Mouse (Mus musculus): Measurements from ENCODE around the gene Ispd. TPM values are rescaled to one million over a fixed set of nuclear protein-coding genes. Genes with fewer than 3 reads are reported as not detected.

Ispd gene
- polyA plus RNA-seq, 1 experiment from 2014 or later = 16.4 TPM

GRCm38 (mm10) chr12:36386991-36387390, 5.7 kb downstream of the Ispd start:
- 0 out of 2 replicates have a peak, but pooled peaks cover 5% of the 10 kb centered on the region for H3K4me1 ChIP-seq
- H3K27me3 ChIP-seq = no peaks in the 10 kb centered on the region
- no peak overlapping the region for H3K27ac ChIP-seq
- ATAC-seq (ENCODE audit: borderline replicate concordance, extremely low read depth, low FRiP score, low TSS enrichment) = no peak
- H3K4me2 ChIP-seq = no peak overlapping the region
- H3K4me3 ChIP-seq = no peak overlapping the region
- H3K36me3 ChIP-seq = no peaks in the 10 kb centered on the region
- no peak overlapping the region for H3K9ac ChIP-seq
- 83% methylated on average over 4 of the region's 4 CpGs for WGBS
- no peaks in the 10 kb centered on the region for H3K9me3 ChIP-seq

- Histone ChIP-seq H3K9ac (no peak overlapping the region), H3K27me3 (no peaks in the 10 kb centered on the region), H3K36me3 (no peaks in the 10 kb centered on the region), H3K9me3 (no peaks in the 10 kb centered on the region), H3K4me1 (peaks cover 3% of the 10 kb centered on the region; the same call in 1 of the 2 replicates), H3K4me3 (no peak overlapping the region), H3K27ac (peak overlapping the region; percentile 74), H3K4me2 (no peak overlapping the region)
- WGBS = 41% methylated on average over 2 of the region's 2 CpGs
- ATAC-seq (ENCODE audit: borderline replicate concordance, extremely low read depth, low FRiP score, low TSS enrichment) = peak; percentile 93
These were observed 13.9 kb downstream of the Ispd start for GRCm38 (mm10) chr12:36395115-36395514.

- no peak overlapping the region for H3K27ac ChIP-seq
- H3K27me3 ChIP-seq = no peaks in the 10 kb centered on the region
- H3K9me3 ChIP-seq = no peaks in the 10 kb centered on the region
- ATAC-seq (ENCODE audit: borderline replicate concordance, extremely low read depth, low FRiP score, low TSS enrichment) = no peak
- H3K4me1 ChIP-seq = peaks cover 12% of the 10 kb centered on the region
- H3K36me3 ChIP-seq = no peaks in the 10 kb centered on the region
- no peak overlapping the region for H3K9ac ChIP-seq
- no peak overlapping the region for H3K4me2 ChIP-seq
- H3K4me3 ChIP-seq = no peak overlapping the region
- WGBS = 60% methylated on average over 10 of the region's 10 CpGs
These were observed 42.4 kb downstream of the Ispd start for GRCm38 (mm10) chr12:36423677-36424076.

GRCm38 (mm10) chr12:36425258-36425657, 44.0 kb downstream of the Ispd start:
- Histone ChIP-seq H3K9me3 (no peaks in the 10 kb centered on the region), H3K4me2 (no peak overlapping the region), H3K27me3 (no peaks in the 10 kb centered on the region), H3K36me3 (no peaks in the 10 kb centered on the region), H3K4me3 (no peak overlapping the region), H3K27ac (no peak overlapping the region), H3K4me1 (peaks cover 12% of the 10 kb centered on the region), H3K9ac (no peak overlapping the region)
- 91% methylated on average over 7 of the region's 7 CpGs for WGBS
- no peak for ATAC-seq (ENCODE audit: borderline replicate concordance, extremely low read depth, low FRiP score, low TSS enrichment)

- no peaks in the 10 kb centered on the region for H3K27me3 ChIP-seq
- H3K27ac ChIP-seq = peak overlapping the region; percentile 37
- no peak overlapping the region for H3K9ac ChIP-seq
- no peak overlapping the region for H3K4me3 ChIP-seq
- H3K36me3 ChIP-seq = no peaks in the 10 kb centered on the region
- ATAC-seq (ENCODE audit: borderline replicate concordance, extremely low read depth, low FRiP score, low TSS enrichment) = peak; percentile 94
- H3K4me1 ChIP-seq = peaks cover 12% of the 10 kb centered on the region
- no peak overlapping the region for H3K4me2 ChIP-seq
- 38% methylated on average over 15 of the region's 15 CpGs for WGBS
- H3K9me3 ChIP-seq = no peaks in the 10 kb centered on the region
These were observed 45.2 kb downstream of the Ispd start for GRCm38 (mm10) chr12:36426163-36427045.

GRCm38 (mm10) chr12:36436956-36437355, 55.7 kb downstream of the Ispd start:
- Histone ChIP-seq H3K4me3 (no peak overlapping the region), H3K36me3 (no peaks in the 10 kb centered on the region), H3K9ac (no peak overlapping the region), H3K4me1 (no peaks in the 10 kb centered on the region), H3K9me3 (no peaks in the 10 kb centered on the region), H3K4me2 (no peak overlapping the region), H3K27me3 (no peaks in the 10 kb centered on the region), H3K27ac (no peak overlapping the region)
- ATAC-seq (ENCODE audit: borderline replicate concordance, extremely low read depth, low FRiP score, low TSS enrichment) = no peak
- 21% methylated on average over 5 of the region's 5 CpGs for WGBS

- no peaks in the 10 kb centered on the region for H3K4me1 ChIP-seq
- ATAC-seq (ENCODE audit: borderline replicate concordance, extremely low read depth, low FRiP score, low TSS enrichment) = no peak
- no peak overlapping the region for H3K27ac ChIP-seq
- no peak overlapping the region for H3K9ac ChIP-seq
- WGBS = 67% methylated on average over 8 of the region's 8 CpGs
- H3K4me2 ChIP-seq = no peak overlapping the region
- H3K9me3 ChIP-seq = no peaks in the 10 kb centered on the region
- H3K36me3 ChIP-seq = no peaks in the 10 kb centered on the region
- no peak overlapping the region for H3K4me3 ChIP-seq
- H3K27me3 ChIP-seq = no peaks in the 10 kb centered on the region
These were observed 58.1 kb downstream of the Ispd start for GRCm38 (mm10) chr12:36439396-36439795.

- H3K27ac ChIP-seq = no peak overlapping the region
- no peaks in the 10 kb centered on the region for H3K9me3 ChIP-seq
- 93% methylated on average over 3 of the region's 3 CpGs for WGBS
- no peaks in the 10 kb centered on the region for H3K27me3 ChIP-seq
- H3K9ac ChIP-seq = no peak overlapping the region
- H3K4me1 ChIP-seq = no peaks in the 10 kb centered on the region
- H3K4me3 ChIP-seq = no peak overlapping the region
- H3K36me3 ChIP-seq = no peaks in the 10 kb centered on the region
- H3K4me2 ChIP-seq = no peak overlapping the region
- ATAC-seq (ENCODE audit: borderline replicate concordance, extremely low read depth, low FRiP score, low TSS enrichment) = no peak
These were observed 74.8 kb downstream of the Ispd start for GRCm38 (mm10) chr12:36456002-36456401.

- H3K9me3 ChIP-seq = no peaks in the 10 kb centered on the region
- H3K27ac ChIP-seq = no peak overlapping the region
- H3K4me2 ChIP-seq = no peak overlapping the region
- no peak overlapping the region for H3K9ac ChIP-seq
- WGBS = 52% methylated on average over 2 of the region's 2 CpGs
- H3K4me3 ChIP-seq = no peak overlapping the region
- H3K27me3 ChIP-seq = no peaks in the 10 kb centered on the region
- ATAC-seq (ENCODE audit: borderline replicate concordance, extremely low read depth, low FRiP score, low TSS enrichment) = no peak
- H3K4me1 ChIP-seq = no peaks in the 10 kb centered on the region
- H3K36me3 ChIP-seq = no peaks in the 10 kb centered on the region
These were observed 76.5 kb downstream of the Ispd start for GRCm38 (mm10) chr12:36457726-36458125.

GRCm38 (mm10) chr12:36468325-36469044, 87.2 kb downstream of the Ispd start:
- H3K36me3 ChIP-seq = no peaks in the 10 kb centered on the region
- no peak for ATAC-seq (ENCODE audit: borderline replicate concordance, extremely low read depth, low FRiP score, low TSS enrichment)
- H3K9me3 ChIP-seq = no peaks in the 10 kb centered on the region
- H3K4me1 ChIP-seq = no peaks in the 10 kb centered on the region
- H3K9ac ChIP-seq = no peak overlapping the region
- no peaks in the 10 kb centered on the region for H3K27me3 ChIP-seq
- WGBS = 89% methylated on average over 6 of the region's 6 CpGs
- H3K4me2 ChIP-seq = no peak overlapping the region
- no peak overlapping the region for H3K27ac ChIP-seq
- H3K4me3 ChIP-seq = no peak overlapping the region

GRCm38 (mm10) chr12:36471411-36471810, 90.2 kb downstream of the Ispd start:
- Histone ChIP-seq H3K9ac (no peak overlapping the region), H3K36me3 (no peaks in the 10 kb centered on the region), H3K27me3 (no peaks in the 10 kb centered on the region), H3K4me1 (no peaks in the 10 kb centered on the region), H3K4me3 (no peak overlapping the region), H3K4me2 (no peak overlapping the region), H3K9me3 (no peaks in the 10 kb centered on the region), H3K27ac (no peak overlapping the region)
- no peak for ATAC-seq (ENCODE audit: borderline replicate concordance, extremely low read depth, low FRiP score, low TSS enrichment)
- WGBS = 70% methylated on average over 4 of the region's 4 CpGs

GRCm38 (mm10) chr12:36474171-36474570, 92.9 kb downstream of the Ispd start:
- H3K27ac ChIP-seq = no peak overlapping the region
- no peak for ATAC-seq (ENCODE audit: borderline replicate concordance, extremely low read depth, low FRiP score, low TSS enrichment)
- 0 out of 2 replicates have a peak, but pooled peaks cover 6% of the 10 kb centered on the region for H3K4me1 ChIP-seq
- H3K9ac ChIP-seq = no peak overlapping the region
- H3K4me2 ChIP-seq = no peak overlapping the region
- 77% methylated on average over 3 of the region's 3 CpGs for WGBS
- no peaks in the 10 kb centered on the region for H3K36me3 ChIP-seq
- H3K27me3 ChIP-seq = no peaks in the 10 kb centered on the region
- no peaks in the 10 kb centered on the region for H3K9me3 ChIP-seq
- no peak overlapping the region for H3K4me3 ChIP-seq
